Mouse (Mus musculus) embryonic fibroblast, embryonic 13.5 days (primary cell): ENCODE data around the gene E130309D02Rik. TPM values are rescaled to one million over a fixed set of nuclear protein-coding genes. Genes with fewer than 3 reads are reported as not detected.

ENCODE experiments used
- H3K27ac ChIP-seq: 2 replicates; pipeline ENCODE4 v1.5.1; 2012; ENCODE audit warnings: low read length, control low read depth, inconsistent platforms; ENCODE audit not compliant: insufficient read depth
- H3K4me1 ChIP-seq: 2 replicates; pipeline ENCODE4 v1.6.1; 2011; ENCODE audit warnings: low read length; ENCODE audit not compliant: control insufficient read depth, insufficient read depth
- H3K4me3 ChIP-seq: 2 replicates; pipeline ENCODE4 v1.5.1; 2011; ENCODE audit warnings: mild to moderate bottlenecking, control low read depth, low read length; ENCODE audit not compliant: insufficient read depth
- CTCF ChIP-seq: IDR thresholded peaks from 2 replicates; pipeline ENCODE4 v1.5.1; 2011; ENCODE audit warnings: mild to moderate bottlenecking, control low read depth, low read length, moderate library complexity, borderline replicate concordance; ENCODE audit not compliant: insufficient read depth
- POLR2A ChIP-seq: IDR thresholded peaks from 2 replicates; pipeline ENCODE4 v1.6.1; 2011; ENCODE audit warnings: low read depth, mild to moderate bottlenecking, control low read depth, low read length, moderate library complexity
- polyA plus RNA-seq: library from polyadenylated mRNA; stranded (reverse); fragments of >200 nt; gene quantifications from 2 replicates; pipeline ENCODE4 v1.2.4, GENCODE M21; 2011; ENCODE audit warnings: low read depth; ENCODE audit not compliant: missing spikeins, insufficient read length

Gene E130309D02Rik
- polyA plus RNA-seq, 1 experiment = 15.0 TPM

GRCm38 (mm10) chr5:143314183-143314729 is 904 bp downstream of the E130309D02Rik start:
- peak overlapping the region; percentile 70; the same call in 1 of the 2 replicates for H3K27ac ChIP-seq
- H3K4me1 ChIP-seq = no peaks in the 10 kb centered on the region
- peak overlapping the region; percentile 92 for H3K4me3 ChIP-seq
- TF ChIP-seq CTCF = no peak

DNA sequence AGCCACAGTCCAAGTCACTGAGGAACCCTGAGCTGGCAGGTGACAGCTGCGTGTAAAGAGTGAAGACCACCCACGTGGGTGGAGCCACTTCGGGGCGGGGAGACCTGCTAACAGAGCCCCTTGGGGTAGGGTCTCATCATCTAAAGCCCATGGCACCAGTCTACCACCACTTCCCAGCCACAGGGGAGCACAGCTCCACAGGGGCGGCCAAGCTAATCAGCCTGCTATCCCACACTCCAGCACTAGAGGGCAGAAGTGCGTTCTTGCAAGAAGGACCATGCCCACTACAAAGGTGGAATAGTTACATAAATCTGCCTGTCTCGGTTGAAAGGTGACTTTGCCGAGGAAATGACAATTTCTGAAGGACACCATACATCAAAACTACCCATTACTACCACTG is 3.3 kb downstream of the E130309D02Rik start:
- H3K4me1 ChIP-seq = no peaks in the 10 kb centered on the region
- H3K27ac ChIP-seq = no peak overlapping the region
- TF ChIP-seq POLR2A (no peak), CTCF (peak; percentile 79; the same call in 1 of the 2 replicates)
- no peak overlapping the region for H3K4me3 ChIP-seq

DNA sequence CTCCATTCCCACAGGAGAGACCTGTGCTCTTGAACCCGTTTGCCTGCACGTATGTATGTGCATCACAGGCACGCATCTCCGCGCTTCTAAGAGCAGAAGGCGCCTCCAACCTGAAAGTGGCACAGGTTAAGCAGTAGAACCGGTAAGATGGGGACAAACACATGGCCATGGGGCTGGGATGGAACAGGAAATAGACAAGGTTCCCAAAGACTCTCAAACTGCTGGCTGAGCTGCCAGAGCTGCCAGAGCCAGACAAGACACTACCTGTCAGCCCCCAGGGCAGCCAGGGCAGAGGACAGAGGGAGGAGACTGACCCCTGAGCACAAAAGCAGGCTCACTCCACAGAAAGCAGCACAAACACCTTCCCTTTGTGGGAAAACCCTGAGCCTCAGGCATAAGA is 5.2 kb downstream of the E130309D02Rik start:
- no peak overlapping the region for H3K27ac ChIP-seq
- H3K4me3 ChIP-seq = no peak overlapping the region
- no peak for TF ChIP-seq CTCF
- TF ChIP-seq POLR2A = no peak
- H3K4me1 ChIP-seq = no peaks in the 10 kb centered on the region

DNA sequence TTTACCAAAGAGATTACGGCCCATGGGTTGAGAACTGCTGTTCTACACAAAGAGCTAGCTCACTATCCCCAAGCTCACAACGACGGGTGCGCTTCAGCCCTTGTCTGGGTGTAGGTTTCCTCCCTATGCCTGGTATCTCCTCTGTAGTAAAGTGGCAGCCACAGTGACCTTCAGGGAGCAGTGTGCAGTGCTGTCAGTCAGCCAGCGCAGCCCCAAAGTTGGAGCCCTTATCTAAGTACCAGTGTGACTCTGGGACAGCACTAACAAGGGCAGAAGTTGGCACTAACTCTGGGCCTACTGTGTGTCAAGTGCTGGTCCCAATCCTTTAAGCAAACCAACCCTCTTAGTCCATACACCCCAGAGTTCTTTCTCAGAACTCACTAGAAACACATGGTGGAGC is 6.3 kb downstream of the E130309D02Rik start:
- Histone ChIP-seq H3K4me1 (no peaks in the 10 kb centered on the region), H3K4me3 (no peak overlapping the region), H3K27ac (no peak overlapping the region)
- TF ChIP-seq CTCF (no peak), POLR2A (no peak)

- Histone ChIP-seq H3K4me3 (no peak overlapping the region), H3K4me1 (no peaks in the 10 kb centered on the region), H3K27ac (no peak overlapping the region)
- no peak for TF ChIP-seq POLR2A
- TF ChIP-seq CTCF = no peak
Measured at GRCm38 (mm10) chr5:143304251-143304650, 10.9 kb downstream of the E130309D02Rik start.

DNA sequence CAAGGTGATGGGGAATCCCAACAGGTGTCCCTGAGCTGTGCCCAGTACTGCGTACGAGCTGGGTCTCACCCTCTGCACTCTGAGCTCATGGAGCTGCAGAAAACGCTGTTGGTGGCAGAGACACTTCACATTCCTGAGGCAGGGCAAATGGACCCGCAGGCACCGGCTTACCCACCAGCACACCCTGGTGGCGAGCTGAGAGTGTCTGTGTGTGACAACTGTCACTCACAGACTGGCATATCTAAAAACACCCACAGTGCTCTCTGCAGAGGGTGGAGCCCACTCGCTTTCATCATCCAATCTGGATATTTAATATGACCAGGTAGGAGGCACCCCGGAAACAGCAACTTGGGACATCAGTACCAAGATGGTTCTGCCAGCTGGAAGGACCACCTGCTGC is 13.9 kb downstream of the E130309D02Rik start:
- TF ChIP-seq CTCF (peak; percentile 49; the same call in 1 of the 2 replicates), POLR2A (no peak)
- Histone ChIP-seq H3K27ac (no peak overlapping the region), H3K4me3 (no peak overlapping the region), H3K4me1 (no peaks in the 10 kb centered on the region)

DNA sequence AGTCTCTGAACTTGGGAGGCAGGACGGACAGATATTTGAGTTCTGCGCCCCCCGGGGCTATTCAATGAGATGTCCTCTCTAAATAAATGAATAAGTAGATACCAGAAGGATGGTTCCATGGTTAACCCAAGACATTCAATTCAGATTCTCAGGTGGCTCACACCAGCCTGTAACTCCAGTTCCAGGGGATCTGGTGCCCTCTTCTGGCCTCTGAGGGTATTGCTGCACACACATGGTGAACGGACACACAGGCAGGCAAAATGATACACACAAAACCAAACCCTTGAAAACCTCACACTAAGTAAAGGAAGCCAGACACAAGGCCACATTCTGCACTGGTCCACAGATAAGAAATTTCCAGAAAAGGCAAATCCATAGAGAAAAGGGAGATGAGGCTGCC is 15.5 kb downstream of the E130309D02Rik start:
- no peak for TF ChIP-seq POLR2A
- TF ChIP-seq CTCF = peak; percentile 64; the same call in 1 of the 2 replicates
- Histone ChIP-seq H3K27ac (no peak overlapping the region), H3K4me1 (no peaks in the 10 kb centered on the region), H3K4me3 (no peak overlapping the region)

DNA sequence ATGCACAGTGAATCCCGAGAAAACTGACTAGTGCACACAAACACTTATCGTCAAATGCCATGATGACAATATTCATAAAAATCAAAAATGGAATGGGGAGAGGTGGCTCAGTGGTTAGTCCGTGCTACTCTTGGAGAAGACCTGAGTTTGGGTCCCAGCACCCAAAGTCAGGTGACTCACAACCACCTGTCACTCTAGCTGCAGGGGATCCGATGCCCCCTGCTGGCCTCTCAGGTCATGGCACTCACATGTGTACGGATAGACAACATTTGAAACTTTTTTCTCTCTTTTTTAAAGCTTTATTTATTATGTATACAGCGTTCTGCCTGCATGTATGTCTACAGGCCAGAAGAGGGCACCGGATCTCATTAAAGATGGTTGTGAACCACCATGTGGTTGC is 16.8 kb downstream of the E130309D02Rik start:
- Histone ChIP-seq H3K4me3 (no peak overlapping the region), H3K27ac (no peak overlapping the region), H3K4me1 (no peaks in the 10 kb centered on the region)
- no peak for TF ChIP-seq POLR2A
- no peak for TF ChIP-seq CTCF

- Histone ChIP-seq H3K4me1 (no peaks in the 10 kb centered on the region), H3K27ac (no peak overlapping the region), H3K4me3 (no peak overlapping the region)
- TF ChIP-seq POLR2A = no peak
Measured at GRCm38 (mm10) chr5:143297986-143298385, 17.2 kb downstream of the E130309D02Rik start.

DNA sequence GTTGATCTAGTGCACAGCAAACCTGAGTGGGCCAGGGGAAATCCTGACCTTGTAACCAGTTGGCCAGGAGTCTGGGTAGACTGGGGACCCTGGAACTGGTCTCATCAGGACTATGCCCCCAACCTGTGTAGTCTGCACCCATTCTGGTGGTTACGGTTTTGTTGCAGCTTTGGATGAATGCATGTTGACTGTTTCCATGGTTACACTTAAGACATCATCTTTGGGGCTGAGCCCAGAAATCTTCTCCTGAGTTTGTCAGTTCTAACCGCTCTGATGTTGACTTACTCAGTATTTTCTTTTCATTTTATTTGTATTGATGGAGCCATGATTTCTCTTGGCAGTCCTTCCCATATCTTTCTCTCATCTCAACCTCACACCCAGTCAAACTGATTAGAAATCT is 19.8 kb downstream of the E130309D02Rik start:
- no peak for TF ChIP-seq POLR2A
- TF ChIP-seq CTCF = no peak
- no peak overlapping the region for H3K27ac ChIP-seq

GRCm38 (mm10) chr5:143294862-143295261 is 20.3 kb downstream of the E130309D02Rik start:
- TF ChIP-seq CTCF (no peak), POLR2A (no peak)
- no peak overlapping the region for H3K4me3 ChIP-seq
- H3K4me1 ChIP-seq = no peaks in the 10 kb centered on the region
- no peak overlapping the region for H3K27ac ChIP-seq

More for the DNA sequence above, 19.8 kb downstream of the E130309D02Rik start:
- Histone ChIP-seq H3K4me3 (no peak overlapping the region), H3K4me1 (no peaks in the 10 kb centered on the region)
